Mouse (Mus musculus) cerebellum, adult 9-11 months (tissue): ENCODE data around the gene Fto.

ENCODE experiments used
- DNase-seq: peaks from one replicate; pipeline ENCODE4 v3.0.0; 2022

The Fto gene

DNA sequence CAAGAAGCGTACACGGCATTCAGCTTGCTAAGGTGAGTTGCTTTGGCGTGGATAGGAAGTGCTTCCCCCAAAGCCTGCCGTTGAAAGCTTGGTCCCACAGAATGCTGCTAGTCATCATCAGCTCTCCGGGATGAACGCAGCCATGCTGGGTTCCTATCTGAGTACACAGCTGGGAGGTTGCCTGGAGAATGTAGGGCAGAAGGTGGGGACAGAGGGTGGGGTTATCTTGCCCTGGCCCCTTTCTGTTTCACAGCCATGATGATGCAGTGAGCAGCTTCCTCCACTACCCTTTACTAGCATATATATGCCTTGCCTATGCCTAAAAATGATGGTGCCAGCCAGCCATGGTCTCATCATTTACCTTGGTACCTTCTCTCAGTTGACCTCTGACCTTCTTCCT is 147.6 kb downstream of the Fto start:
- DNase-seq: no peak

DNA sequence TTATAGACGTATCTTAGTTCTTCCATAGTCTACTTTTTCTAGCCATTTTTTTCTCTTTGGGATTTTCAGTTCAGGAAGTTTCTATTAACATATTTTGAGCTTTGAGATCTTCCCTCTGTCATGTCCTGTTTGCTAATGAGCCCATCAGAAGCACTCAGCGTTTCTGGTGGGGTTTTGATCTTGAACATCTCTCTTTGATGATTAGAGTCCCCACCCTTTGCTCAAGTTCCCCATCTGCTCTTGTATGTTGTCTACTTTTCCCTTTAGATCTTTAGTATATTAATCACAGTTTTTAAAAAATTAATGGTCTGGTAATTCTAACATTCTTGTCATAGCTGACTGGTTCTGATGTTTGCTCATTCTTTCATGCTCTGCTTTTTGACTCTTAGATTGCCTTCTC is 150.4 kb downstream of the Fto start:
- no peak for DNase-seq

DNA sequence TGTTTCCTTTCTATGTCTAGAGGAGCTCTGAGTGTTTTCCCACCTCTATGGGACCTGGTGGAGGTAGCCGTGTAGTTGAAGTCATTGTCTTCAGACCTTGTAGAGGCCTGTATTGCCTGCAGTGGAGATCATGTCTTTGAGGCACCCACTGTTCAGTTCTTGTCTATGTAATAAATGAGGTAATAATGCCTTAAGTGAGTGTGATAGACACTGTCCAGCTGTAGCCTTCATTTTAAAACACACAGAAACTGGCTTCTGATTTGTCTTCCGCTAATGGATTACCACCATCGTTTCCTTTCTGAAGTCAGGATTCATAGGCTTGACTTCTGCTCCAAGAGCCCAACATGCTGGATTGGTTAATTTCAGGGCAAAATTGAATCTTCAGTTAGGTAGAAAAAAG is 154.1 kb downstream of the Fto start:
- DNase-seq: no peak

DNA sequence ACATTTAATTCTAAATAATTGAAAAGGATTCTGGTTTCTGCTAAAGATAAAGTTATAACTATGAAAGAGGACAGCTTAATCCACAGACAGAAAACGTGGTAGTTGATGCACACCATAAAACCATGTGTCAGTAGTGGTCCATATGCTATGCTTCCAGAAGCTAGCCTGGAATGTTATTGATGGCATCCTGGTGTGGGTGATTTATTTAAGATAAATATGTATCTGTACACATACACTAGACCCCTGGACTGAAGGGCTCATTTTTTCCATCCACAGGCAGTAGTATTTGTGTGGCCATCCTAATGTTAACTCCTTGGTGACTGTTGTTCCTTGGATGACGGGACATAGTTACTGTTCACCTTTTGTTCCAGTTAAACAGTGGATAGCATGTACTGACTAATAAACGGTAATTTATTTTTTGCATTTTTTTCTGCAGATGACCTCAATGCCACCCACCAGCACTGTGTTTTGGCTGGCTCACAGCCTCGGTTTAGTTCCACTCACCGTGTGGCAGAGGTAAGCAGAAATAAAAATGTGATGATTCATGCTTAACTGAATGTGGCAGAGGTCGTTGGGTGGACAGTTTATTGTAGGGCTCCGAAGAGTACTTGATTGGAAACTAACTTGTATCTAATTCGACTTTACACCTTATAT is 154.7 kb downstream of the Fto start:
- DNase-seq: no peak

DNA sequence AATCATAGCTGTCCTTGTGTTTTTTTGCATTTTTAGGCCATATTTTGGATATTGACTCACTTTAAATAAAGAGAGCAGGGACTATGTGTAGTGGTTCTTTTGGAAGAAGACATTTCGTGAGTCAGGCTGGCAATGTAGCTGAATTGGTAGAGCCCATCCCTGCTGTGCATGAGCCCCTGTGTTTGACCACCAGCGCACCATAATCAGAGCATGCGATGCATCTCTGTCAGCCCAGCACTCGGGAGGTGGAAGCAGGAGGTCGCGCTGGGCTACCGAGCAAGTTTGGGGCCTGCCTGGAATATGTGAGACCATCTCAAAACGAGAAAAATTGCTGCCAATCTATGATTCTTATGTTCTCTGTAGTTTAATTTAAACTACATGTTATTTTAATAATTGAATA is 156.1 kb downstream of the Fto start:
- DNase-seq: no peak

DNA sequence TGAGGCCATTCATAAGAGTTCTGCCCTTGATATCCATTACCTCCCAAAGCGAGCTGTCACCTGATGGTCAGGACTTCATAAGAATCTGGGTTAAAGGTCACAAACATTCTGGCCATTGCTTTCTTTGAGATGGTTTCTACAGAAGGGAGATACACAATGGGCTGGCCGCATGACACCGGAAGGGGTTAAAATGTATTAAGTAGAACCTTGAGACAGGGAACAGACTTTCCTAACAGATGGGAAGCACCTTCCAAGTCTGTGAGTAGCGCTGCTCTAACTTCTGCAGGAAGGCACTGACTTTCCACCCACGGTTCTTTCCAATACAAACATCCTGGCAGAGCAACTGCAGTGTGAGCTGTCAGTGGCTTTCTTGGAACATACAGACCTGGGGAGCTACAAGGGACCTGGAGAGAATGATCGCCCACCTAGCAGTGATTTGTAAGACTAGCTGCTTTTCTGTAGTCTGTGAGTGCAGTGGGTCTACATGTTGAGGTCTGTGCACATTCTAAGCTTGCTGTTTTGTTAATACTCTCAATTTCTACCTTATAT is 161.5 kb downstream of the Fto start:
- no peak for DNase-seq

DNA sequence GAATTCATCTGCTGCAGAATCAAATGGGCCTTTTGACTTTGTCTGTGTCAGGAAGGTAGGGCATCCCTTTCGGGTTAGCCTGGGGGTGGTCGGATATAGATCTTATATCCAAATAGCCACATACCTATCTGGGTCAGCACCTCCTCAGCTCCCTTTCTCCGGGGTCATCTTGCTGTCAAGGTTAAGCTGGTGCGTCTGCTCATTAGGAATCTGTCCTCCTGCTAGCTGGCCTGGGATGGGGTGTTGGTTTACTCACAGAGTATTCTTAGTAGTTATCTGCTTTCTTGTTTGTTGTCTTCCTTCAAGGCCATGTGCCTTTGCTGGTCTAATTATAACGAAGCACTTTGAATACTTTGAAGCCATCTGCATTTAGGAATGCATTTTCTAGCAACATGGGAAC is 163.7 kb downstream of the Fto start:
- no peak for DNase-seq

DNA sequence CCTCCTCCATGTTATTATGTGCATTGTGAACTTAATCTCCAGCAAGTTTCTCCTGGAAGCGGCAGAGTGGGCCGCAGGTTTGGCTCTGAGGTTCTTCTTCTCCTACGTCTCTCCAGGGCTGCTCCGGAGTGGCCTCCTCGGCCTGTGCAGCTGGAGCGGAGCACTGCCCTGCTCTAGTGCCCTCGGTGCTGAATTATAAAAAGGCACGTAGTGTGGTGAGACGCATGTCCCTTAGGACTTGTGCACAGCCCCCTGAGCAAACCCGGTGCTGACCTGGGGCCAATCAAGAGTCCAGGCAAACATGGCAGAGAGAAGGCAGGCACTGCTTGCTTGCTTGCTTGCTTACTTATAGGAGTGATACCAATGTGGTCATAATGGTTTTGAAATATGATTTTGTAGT is 164.1 kb downstream of the Fto start:
- no peak for DNase-seq

DNA sequence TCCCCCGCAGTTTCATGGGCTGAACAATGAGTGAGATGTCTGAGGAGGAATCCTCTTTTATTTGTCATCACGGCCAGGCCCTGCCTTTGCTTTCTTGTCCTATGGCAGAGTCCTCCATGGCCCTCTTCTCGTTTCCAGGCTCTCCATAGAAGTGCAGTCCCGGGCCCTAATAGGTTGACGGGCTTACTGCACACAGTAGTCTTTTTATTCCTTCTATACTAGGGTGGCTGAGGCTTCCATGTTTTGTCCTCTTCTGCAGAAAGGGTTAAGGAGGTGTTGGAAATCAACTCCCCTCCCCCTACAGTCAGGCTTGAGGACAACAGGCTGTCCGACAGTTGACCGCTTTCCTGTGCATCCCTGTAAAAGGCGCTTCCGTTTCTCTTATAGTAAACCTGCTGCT is 169.2 kb downstream of the Fto start:
- no peak for DNase-seq

DNA sequence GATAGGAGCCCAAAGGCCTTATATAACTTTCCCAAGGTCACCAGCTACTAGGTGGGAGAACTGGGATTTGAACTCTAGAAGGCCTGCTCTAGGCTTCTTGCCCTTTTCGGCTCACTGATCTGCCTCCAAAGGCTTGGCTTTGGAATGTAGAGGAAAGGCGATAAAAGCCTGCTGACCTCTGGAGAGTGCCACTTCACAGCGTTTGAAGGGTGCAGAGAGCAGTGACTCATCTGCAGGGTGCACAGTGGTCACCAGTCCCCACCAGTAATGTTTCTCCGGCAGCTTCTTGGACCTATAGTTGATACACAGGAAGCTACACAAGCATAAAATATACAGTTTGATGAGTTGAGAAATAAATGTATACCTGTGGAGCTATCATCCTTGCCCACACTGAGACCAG is 173.1 kb downstream of the Fto start:
- DNase-seq: no peak

DNA sequence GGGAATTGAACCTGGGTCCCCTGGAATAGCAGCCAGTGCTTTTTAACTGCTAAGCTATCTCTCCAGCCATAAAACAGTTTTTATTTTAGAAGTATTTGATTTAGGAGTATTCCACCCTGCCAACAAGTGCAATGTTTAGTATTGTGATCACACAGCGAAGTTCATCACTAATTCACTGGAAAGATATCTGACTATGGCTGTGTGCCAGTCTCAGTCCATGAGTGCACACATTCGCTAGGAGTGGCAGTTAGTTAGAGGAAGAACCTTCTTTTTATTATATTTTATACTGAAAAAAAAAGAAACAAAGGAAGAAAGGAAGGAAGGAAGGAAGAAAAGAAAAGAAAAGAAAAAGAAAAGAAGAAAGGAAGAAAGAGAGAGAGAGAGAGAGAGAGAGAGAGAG is 174.1 kb downstream of the Fto start:
- no peak for DNase-seq

DNA sequence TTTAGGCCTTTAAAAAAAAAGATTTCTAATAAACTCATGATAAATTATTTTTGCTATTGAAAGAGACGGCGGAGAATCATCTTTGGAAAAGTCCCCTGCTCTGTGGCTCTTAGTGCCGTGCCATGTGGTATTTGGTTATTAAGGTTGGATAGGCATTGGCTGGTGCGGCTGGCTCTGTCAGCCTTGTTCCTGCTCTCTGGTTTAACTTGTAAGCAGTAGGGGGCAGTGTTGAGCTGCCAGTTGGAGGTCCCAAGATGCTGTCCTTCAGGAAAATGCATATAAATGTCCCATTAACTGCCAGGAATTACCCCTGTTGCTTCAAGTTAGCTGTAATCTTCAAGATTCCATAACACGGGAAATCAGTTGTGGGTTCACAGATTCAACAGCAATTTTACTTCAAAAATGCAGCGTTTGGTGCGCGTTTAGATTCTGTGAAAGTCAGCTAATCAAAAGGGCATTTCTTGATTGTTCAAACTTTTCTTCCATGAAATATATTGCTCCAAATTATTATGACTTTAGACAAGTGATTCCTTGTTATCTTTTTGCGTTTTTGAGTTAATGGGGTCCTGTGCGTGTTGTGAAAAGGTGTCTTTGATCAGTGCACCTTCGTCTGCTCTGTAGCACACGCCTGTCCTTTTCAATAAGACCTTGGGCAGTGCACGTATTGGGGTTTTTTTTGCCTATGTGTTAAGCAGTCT is 174.9 kb downstream of the Fto start:
- peak; percentile 68 for DNase-seq

DNA sequence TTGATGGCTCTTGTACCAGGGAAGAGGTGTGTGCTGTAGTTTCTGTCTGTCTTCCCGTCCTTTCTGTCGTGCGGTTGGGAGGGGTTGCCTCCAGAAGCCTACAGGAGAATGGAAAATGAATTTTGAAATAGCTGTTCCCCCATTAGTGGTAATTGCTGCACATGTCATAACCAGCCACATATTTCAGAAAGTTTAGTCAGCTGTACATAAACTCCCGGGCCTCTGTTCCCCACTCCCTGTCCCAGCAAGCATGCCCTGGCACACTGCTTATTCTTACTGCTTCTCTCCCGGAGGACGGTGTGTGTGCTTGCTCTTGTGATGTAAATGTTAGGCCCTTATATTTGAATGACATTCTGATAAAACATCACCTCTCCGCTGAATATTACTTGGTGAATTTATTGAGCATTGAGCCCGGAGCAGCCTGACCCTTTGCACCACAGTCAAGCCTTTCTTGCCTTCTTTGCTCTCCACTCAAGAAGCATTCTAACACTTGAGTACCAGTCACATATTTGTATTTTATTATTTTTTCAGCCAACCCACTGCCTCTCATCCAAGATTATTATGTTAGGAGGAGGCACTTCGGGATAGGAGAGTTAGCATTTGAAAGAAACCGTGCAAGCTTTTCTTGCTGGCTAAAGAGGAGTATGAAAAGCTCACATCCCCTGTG is 175.6 kb downstream of the Fto start:
- no peak for DNase-seq

DNA sequence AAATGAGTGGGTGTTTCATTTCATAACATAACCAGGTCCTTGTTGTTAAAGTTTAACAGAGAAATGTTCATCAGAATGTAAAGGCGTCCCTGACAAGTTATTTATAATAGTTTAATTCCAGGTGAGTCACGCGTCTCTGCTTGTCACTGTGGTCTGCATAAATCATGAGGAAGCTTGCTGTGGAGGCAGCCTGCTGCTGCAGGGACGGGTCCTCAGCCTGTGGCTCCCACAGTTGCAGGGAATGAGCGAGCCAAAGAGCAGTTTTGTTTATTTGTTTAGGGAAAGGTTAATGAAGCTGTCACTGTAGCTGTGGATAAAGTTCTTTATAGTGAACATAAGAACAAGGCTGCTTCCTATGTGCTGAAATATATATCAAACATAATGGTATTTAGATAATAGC is 176.7 kb downstream of the Fto start:
- DNase-seq: no peak

DNA sequence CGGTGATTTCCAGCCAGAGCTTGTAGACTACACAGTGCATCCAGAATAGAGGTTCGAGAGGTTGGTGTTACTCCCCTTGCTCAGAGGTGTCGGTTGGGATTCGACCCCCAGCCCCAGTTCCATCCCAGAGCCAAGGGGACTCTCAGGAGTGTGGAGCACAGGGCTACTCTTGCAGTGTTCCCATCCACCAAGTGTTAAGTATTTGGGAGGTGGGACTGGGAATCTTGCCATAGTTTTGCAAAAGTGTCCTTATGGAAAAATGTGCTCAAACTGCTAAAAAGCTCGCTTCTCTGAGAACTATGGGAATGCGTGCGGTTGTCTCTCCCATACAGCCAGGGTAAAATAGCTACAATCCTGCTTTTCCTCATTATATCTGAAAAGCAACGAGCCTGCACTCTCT is 180.0 kb downstream of the Fto start:
- DNase-seq: no peak

DNA sequence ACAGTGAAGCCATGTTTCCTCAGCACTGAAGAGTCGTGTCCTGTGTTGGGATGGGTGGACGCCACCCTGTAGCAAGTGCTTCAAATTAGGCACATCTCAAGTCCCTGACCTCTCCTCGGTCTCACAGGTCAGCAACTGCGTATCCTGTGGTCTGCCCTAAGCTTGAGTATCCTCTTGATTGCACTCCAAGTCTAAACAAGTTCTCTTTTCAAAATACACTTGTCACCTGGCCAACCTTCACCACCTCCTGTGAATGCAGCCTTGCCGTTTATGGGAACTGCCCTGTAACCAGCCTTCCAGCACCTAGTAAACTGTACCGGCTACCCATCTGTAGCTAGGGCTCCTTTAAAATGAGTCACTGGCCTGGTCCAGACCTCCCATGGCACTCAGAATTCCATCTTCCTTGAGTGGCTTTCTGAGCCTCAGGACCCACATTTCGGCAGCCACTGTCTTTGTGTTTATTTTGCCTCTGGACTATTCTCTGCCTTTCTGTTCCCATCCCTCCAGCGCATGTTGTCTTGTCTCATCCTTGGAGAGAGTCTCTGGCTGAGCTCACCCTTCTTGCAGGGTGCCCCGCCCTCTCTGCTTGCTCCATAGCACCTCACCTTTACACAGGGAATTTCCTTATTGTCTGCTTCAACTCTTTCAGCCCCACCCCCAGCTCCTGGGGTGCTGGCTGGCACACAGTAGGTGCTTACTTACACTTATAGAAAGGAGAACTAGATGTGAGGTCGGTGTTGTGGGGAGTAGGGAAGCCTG is 181.4 kb downstream of the Fto start:
- no peak for DNase-seq

DNA sequence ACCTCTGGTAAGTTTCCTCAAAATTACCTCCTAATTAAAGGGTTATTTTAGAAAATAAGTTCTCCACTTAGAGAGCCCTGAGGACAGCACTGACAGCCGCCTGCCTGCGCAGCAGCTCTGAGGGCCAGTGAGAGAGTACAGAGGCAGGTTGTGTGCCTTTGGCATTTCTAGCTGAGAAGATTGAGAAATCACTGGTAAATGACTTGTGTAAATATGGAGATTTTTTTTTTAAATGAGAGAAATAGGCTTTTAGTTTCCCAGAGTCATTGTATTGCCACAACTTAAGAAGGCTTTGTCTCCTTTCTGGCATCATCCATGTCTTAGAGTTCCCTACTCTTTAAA is 181.9 kb downstream of the Fto start:
- no peak for DNase-seq

DNA sequence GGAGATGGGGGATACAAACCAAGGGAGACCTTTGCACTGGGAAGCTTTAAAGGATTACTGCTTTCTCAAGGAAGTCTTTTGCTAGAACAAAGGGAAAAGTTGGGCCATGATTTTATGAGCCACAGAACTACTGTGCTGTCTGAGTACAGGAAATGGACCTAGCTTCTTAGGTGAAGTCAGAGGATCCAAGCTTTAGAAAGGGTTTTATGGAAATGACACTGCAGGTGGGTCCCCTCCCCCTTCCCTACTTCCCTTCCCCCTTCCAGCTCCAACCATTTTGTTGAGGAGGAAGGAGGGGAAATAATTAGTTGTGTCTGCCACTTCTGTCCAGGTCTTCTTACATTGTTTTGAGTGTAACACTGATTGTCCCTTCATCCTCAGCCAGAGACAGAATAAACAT is 182.7 kb downstream of the Fto start:
- no peak for DNase-seq

DNA sequence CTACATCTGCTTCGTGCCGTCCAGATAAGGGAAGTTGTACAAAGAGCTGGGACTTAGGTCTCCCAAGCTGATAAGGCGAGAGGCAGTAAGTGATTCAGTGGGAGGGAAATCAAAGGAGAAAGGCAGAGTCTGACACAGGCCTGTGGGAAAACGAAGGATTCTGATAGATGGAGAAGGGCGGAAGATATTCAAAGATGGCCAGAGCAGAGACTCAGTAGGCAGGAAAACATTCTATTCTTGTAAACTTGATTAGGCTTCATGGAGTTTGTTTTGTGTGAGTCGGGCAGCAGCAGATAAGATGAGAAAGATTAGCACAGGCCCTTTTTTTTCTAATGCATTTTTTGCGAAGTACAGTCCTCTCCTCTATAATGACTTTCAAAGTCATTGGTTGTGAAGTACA is 183.6 kb downstream of the Fto start:
- no peak for DNase-seq

DNA sequence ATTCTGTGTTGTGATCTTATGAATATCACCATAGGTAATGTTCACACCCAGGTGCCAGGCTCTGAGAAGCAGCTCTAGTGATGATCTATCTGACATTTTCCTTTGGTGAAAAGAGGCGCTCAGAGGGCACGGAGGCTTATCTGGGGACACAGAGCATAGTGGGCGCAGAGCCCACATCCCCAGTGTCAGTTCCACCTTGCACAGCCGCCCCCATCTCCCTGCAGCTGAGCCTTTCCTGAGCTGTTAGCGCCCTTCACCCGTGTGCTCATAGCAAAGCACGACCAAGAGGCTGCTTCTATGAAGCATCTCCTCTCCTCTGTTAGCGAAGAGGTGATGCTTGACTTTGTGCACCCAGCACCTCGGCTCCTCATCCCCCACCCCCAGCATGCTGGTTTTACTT is 185.3 kb downstream of the Fto start:
- no peak for DNase-seq

DNA sequence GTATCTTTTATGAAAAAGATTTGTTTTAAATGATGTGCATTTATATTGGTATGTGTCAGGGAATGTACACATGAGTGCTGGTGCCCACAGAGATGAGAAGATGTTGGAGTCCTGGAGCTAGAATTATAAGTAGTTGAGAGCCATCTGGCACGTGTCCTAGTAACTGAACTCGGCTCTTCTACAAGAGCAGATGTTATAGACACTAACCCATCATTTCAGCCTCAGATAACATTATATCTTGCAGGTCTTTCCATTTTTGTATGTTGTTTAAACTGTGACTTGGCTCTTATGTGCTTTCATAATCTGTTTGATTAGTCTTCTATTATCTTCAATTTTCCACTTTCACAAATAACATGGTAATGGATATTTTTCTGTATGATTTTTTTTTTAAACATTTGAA is 186.0 kb downstream of the Fto start:
- DNase-seq: no peak

DNA sequence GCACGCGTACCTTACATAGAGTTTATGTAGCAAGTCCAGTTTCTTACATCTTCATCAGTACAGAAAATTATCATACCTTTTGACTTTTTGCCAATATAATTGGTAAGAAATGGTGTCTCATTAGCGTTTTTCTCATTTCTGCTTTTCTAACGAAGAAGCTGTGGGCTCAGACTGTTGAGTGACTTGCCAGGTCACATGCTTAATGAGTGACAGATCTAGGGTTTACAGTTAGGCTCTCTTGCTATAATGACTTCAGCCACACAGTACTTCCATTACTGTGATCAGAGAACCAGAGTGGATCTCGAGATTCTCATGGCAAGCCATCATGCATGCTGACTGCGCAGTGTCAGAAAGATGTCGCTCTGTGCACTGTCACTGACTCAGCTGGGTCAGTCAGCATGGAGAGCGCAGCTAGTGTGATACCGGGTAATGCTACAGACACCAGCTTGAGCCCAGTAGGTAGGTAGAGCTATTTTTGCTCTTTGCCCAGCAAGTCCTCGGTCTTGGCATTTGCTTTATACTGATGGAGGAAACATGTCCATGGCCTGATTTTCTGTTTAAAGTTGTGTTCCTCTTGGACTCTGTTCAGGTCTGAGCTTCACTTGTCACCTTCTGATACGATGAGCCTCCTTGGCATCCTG is 188.8 kb downstream of the Fto start:
- DNase-seq: peak; percentile 86

DNA sequence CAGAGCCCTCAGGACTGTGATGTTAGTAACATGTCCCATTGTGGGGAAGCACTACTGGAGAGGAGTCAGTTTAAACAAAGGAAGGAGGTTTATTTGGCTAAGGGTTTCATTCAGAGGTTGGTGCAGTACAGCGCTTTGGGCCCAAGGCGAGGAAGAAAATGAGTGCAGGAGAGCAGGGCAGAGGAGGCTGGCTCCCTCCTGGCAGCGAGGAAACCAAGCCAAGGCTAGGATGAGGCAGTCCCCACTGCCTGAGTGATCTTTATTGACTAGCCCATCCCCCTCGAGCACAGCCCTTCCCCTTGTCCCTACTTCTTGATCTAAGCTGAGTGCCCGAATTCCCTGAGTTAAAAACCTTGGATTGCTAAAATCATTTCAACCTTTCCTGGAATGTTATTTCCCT is 189.5 kb downstream of the Fto start:
- peak; percentile 40 for DNase-seq
